Mouse (Mus musculus) spleen, postnatal 4 days (tissue): ENCODE data around the gene Slc4a5.
"Not testable (repeated sequence)": the region's sequence is repeated elsewhere in the genome, so short reads cannot be mapped to it uniquely, and the experiment has no call there.

Experiments
- DNase-seq, 2 experiments: peaks; one replicate each; pipeline ENCODE4 v3.0.0; 2022; ENCODE audit warnings: low spot score in 2 of 2

The Slc4a5 gene

GRCm38 (mm10) chr6:83311206-83311605 lies 91.6 kb downstream of the Slc4a5 start:
- DNase-seq, result no peak

DNA sequence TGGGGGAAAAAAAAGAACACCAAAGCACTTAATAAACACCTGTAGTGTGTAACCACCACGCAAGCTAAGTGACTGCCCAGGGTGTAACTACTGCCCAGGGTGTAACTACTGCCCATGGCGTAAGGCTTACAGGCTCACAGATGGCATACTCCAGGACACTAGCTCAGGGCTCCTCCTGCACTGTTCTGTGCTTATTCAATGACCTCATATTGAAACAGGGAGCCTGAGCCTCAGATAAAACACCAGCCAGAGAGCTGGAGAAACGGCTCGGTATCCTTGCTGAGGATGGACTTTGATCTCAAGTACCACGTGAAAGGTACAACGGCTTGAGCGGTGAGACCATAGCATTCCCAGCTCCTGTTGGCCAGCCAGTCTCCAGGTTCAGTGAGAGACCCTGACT lies 92.4 kb downstream of the Slc4a5 start:
- DNase-seq, result no peak

- DNase-seq, result no peak
Measured at GRCm38 (mm10) chr6:83312514-83312913, 92.9 kb downstream of the Slc4a5 start.

- DNase-seq, result no peak
Measured at GRCm38 (mm10) chr6:83315293-83315692, 95.7 kb downstream of the Slc4a5 start.

- peak in 1 of 2 experiments; percentile 31 for DNase-seq
Measured at GRCm38 (mm10) chr6:83316022-83316421, 96.4 kb downstream of the Slc4a5 start.

DNA sequence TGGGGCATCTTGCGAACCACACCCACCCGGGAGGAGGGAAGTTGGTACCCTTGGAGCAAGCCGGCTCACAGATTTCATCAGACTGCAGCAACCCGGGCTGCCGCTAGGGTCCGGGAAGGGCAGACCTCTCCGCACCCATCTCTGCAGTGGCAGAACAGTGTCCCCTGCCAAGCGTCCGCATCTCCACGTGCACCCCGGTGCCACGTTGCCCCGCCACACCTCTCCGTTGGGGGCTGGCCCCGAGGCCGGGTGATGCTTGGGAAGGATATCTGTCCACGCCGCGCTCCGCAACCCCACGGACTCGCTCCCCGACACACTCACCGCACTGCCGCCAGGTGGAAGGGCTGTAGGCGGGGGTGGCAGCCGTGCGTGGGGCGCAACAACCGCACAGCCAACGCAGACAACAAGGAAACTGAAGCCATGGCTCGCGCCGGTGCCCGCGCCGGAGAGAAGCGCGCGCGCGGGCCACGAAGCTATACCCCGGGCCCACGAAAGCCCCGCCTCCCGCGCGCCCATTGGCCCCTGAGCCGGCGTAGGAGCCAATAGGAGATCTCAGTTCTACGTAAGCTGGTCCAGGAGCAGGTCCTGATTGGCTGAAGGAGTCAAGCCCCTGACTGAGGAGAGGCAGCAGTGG lies 97.6 kb downstream of the Slc4a5 start:
- peak; percentile 92 to 97 for DNase-seq

GRCm38 (mm10) chr6:83321927-83322326 lies 102.3 kb downstream of the Slc4a5 start:
- no peak for DNase-seq

- no peak for DNase-seq
Measured at GRCm38 (mm10) chr6:83322794-83323193, 103.2 kb downstream of the Slc4a5 start.

DNA sequence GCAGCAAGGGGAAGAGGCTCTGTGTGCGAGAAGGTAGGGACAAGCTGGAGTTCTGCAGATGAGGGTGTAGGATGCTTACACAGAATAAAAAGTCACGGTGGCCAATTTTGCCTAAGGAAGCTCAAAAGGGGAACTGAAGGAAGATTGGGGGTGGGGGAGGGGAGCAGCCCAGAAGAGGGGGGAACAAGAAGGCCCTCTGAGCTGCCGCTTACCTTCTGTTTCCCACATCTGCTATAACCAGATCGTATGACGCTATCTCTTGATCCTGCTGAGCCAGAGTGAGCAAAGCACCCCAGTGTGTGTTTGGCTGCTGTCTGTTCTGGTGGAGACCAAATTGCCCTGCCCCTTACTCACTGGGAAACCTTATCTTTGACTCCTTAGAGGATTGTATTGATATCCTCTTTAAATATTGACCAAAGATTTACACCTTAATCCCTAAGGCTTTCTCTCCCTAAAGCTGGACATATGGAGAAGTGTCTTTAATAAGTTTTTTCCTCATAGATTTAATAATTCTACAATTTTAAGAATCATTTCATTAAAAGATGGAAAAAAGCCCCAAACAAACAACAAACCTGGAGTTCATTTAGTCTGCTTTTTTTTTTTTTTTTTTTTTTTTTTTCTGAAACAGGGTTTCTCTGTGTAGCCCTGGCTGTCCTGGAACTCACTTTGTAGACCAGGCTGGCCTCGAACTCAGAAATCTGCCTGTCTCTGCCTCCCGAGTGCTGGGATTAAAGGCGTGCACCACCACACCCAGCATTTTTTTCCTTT lies 104.2 kb downstream of the Slc4a5 start:
- no peak for DNase-seq

- DNase-seq, result peak; percentile 93 to 97
Measured at GRCm38 (mm10) chr6:83325525-83326393, 106.1 kb downstream of the Slc4a5 start, which contains the start of the genes Mthfd2 and Mob1a. Gene Mthfd2 (minus strand): TSS chr6:83325908. Gene Mob1a (plus strand): TSS chr6:83326016.

DNA sequence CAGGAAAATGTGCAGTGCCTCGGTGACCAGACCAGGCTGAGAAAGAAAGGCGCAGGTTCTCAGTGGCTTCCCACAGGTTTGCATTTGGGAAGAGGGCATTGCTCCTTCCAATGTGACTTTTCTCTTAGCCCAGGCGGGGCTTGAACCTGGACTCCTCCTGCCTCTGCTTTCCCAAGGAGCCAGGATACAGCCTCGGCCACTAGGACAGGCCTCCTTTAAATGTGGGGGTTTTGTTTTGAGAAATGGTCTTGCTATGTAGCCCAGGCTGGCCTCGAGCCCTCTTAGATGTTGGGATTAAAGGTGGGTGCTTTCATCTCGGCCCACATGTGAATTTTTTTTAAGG lies 106.7 kb downstream of the Slc4a5 start:
- no peak for DNase-seq

GRCm38 (mm10) chr6:83326761-83327160 lies 107.1 kb downstream of the Slc4a5 start:
- no peak for DNase-seq

DNA sequence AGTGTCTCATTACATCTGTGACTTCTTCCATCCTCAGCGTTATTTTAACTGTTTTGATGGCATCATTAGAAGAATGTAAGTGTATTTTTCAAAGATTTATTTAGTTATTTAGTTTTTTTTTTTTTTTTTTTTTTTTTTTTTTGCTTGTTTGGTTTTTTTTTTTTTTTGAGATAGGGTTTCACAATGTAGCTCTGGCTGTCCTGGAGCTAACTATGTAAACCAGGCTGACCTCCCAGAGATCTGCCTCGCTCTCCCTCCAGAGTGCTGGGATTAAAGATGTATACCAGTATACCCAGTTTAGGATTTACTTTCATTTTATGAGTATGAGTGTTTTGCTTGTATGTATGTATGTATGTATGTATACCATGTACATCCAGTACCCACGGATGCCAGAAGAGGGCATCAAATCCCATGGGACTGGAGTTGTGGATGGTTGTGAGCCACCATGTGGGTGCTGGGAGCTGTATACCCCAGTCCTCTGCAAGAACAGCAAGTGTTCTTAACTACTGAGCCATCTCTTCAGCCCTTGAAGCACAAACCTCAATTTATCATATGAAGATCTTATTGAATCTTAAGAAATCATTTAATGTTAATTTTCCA lies 108.1 kb downstream of the Slc4a5 start:
- DNase-seq, result no peak

DNA sequence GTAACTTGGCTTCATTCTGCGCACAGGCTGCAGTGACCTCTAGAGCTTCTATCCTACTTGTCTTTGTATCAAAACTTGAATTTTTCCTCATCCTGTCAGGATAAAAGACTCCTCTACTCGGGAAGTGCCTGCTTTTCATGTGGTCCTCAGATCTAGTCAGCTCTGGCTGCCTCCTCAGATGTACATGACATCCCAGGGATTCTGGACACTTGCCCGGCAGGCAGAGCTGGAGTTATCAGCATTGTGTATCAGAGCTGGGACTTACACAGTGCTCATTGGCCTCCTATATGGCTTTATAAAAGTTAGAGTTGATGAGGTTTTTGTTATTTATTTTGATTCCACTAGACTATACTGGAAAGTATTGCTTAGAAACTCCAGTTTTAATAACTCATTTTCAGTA lies 121.8 kb downstream of the Slc4a5 start:
- no peak for DNase-seq

DNA sequence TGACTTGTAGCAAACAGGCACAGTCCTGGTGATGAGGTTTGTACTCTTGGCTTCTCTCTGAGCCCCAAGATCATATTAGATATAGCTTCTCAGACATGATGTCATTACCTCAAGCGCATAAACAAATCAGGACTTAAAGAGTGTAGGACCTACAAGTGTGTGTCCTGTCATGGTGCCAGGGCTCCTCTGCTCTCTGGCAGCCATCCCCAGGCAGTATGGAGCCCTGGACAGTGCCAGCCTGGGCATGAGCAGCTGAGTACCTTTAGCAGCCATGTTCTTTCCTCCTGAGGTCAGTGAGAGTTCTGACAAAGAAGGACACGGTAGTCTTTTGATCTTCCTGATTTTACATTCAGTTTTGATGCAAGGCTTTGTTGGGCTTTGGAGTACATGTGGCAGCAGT lies 123.3 kb downstream of the Slc4a5 start:
- DNase-seq, result no peak

DNA sequence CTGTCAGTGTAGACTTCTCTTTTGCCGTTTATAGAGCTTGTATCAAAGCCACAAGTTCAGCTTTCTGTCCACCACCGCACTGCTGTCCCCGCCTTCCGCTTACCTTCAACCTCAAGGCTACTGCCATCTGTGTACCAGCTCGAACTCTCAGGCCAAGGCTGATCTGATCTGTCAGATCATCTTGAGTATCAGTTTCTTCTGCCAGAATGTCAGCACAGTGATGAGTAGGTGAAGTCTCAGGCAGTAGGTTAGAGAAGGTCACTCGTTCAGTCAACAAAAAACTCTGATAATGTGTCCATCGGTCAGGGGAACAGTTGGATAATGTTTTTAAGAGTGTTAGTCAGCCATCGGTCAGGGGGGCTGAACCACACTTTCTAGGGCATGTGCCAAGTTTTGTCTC lies 125.7 kb downstream of the Slc4a5 start:
- not testable (repeated sequence) for DNase-seq

DNA sequence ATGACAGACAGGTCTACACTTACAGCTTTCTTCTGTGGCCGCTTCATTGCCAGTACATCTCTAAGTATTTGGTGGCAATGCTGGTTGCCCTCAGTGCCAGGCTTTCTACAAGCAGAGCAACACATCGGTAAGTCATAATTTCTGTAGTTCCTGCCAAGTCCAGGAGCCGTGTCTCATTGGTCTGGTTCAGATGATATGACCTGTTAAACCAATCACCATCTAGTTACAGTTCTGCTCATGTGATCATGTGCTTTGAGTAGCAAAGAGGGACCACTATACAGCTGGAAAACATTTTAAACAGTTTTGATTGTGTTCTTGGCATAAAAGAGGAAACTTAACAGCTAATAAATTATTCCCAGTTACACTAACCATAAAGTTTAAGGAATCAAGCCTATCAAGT lies 128.3 kb downstream of the Slc4a5 start:
- no peak for DNase-seq

GRCm38 (mm10) chr6:83348873-83349272 lies 129.2 kb downstream of the Slc4a5 start, which contains the start of gene Bola3:
Gene Bola3 (plus strand): TSS chr6:83349147.
- no peak for DNase-seq

DNA sequence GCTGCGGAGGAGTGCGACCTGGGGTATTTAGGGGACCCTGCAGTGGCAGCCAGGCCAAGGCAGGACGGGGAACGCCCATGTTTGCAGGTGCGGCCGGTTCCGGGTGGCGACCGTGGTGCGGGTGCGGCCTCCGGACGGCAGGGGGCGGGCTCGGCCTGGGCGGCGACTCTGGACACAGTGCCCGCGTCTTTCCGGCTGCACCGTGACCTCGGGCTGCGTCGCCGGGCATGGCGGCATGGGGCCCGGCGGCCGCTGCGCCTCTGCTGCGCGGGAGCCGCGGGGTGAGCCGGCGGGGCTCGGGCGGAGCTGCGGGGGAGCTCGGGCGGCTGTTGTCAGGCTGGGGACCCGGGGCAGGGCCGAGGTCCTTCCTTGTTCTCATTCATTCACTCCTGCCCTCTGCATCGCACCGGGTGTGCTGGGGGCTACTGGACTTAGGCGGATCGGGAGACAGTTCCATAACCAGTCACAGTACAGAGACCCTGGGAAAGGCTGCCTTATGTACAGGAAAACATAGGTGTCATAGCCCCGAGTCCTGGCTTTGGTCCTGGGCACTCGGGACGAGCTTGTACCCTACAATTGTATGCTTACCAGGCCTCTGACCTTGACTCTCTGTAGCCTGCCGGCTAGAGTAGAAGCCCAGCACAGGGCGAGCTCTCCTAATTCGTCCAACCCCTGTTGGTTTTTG lies 129.8 kb downstream of the Slc4a5 start:
- peak; percentile 98 to 100 for DNase-seq

DNA sequence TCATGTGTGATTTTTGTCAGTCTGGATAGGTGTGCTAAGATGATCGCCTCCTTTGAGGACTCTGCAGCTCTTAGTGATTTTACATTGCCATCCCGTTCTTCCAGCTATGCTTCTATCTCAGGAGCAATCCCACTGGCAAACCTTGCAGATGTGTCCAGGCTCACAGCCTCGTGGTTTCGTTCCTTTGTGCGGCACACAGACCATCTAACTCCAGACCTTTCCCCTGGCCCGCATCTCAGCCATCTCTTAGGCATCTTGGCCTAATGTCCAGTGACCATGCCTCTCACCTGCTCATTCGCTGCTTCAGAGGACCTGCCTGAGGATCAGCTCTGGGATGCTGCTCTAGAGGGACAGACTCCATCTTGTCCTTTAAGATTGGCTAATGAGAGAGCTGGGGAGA lies 130.5 kb downstream of the Slc4a5 start:
- peak in 1 of 2 experiments; percentile 70 for DNase-seq

GRCm38 (mm10) chr6:83350851-83351405 lies 131.3 kb downstream of the Slc4a5 start:
- peak; percentile 41 to 77 for DNase-seq
